Mouse (Mus musculus) bone marrow, adult 2 months (tissue): ENCODE results near the gene Cpm. TPM values are rescaled to one million over a fixed set of nuclear protein-coding genes. Genes with fewer than 3 reads are reported as not detected.
A peak's percentile ranks its signal among the peaks of the same experiment; 100 is the strongest.

ENCODE experiments used
- H3K27ac ChIP-seq: fragments of 200-500 bp; 2 replicates; pipeline ENCODE4 v1.5.1; 2012; ENCODE audit warnings: low read depth, mild to moderate bottlenecking, control low read depth, inconsistent platforms, low read length; ENCODE audit not compliant: control insufficient read depth, poor library complexity, insufficient read depth
- H3K4me1 ChIP-seq: fragments of 200-500 bp; 2 replicates; pipeline ENCODE4 v1.6.1; 2011; ENCODE audit warnings: low read length; ENCODE audit not compliant: control insufficient read depth, insufficient read depth
- H3K4me3 ChIP-seq: fragments of 200-500 bp; replicated peaks from 2 replicates; pipeline ENCODE3; 2011; ENCODE audit warnings: mild to moderate bottlenecking, low read depth, low read length, control low read depth; ENCODE audit not compliant: control insufficient read depth
- CTCF ChIP-seq: fragments of 200-500 bp; IDR thresholded peaks from 2 replicates; pipeline ENCODE4 v1.5.1; 2011; ENCODE audit warnings: low read length, control low read depth; ENCODE audit not compliant: control insufficient read depth, insufficient read depth
- POLR2A ChIP-seq: fragments of 200-500 bp; IDR thresholded peaks from 2 replicates; pipeline ENCODE4 v1.6.1; 2011; ENCODE audit warnings: low read depth, mild to moderate bottlenecking, control low read depth, low read length, borderline replicate concordance; ENCODE audit not compliant: control insufficient read depth
- WGBS: fragments of 180-500 bp; shearing (Covaris S2); methylation state at CpG from one replicate; pipeline ENCODE4 v1.1.7; 2018; 5-methylcytosine and 5-hydroxymethylcytosine counted together
- polyA plus RNA-seq: library from polyadenylated mRNA; stranded (reverse); fragments of >200 nt; gene quantifications from 2 replicates; pipeline ENCODE4 v1.2.4, GENCODE M21; 2011; ENCODE audit warnings: low replicate concordance; ENCODE audit not compliant: missing spikeins, insufficient read depth, insufficient read length

Gene Cpm
- polyA plus RNA-seq, 1 experiment, result 11.6 TPM

DNA sequence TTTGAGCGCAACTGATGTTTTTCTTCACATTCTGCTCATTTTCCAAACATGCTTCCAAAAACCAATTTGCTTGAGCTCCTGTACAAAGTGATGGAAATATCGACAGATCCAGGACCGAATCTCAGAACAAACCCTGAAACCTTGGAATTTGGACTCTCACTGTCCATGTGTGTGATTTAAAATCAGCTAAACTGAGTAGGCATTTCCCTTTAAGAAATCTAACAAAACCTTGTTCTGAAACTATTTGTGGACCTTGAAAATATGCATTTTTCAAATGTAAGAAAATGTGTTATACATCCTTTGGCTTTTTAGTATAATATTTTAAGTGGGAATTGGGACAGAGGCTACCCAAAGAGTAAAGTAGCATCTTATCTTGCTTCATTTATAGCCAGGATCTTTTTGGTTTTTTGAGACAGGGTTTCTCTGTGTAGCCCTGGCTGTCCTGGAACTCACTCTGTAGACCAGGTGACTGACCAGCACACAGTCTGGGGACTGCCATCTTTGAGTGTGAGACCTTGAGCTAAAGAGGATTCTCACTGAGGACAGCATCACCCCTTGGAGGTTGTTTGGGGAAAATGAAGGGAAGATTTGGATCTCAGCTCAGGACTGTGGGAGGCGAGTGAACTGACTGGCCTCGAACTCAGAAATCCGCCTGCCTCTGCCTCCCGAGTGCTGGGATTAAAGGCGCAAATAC, 5.9 kb downstream of the Cpm start:
- Histone ChIP-seq H3K4me3 (no peak overlapping the region), H3K27ac (no peak overlapping the region), H3K4me1 (peaks cover 2% of the 10 kb centered on the region)
- TF ChIP-seq POLR2A (no peak), CTCF (no peak)
- WGBS, result 88% methylated on average over 8 of the region's 8 CpGs

DNA sequence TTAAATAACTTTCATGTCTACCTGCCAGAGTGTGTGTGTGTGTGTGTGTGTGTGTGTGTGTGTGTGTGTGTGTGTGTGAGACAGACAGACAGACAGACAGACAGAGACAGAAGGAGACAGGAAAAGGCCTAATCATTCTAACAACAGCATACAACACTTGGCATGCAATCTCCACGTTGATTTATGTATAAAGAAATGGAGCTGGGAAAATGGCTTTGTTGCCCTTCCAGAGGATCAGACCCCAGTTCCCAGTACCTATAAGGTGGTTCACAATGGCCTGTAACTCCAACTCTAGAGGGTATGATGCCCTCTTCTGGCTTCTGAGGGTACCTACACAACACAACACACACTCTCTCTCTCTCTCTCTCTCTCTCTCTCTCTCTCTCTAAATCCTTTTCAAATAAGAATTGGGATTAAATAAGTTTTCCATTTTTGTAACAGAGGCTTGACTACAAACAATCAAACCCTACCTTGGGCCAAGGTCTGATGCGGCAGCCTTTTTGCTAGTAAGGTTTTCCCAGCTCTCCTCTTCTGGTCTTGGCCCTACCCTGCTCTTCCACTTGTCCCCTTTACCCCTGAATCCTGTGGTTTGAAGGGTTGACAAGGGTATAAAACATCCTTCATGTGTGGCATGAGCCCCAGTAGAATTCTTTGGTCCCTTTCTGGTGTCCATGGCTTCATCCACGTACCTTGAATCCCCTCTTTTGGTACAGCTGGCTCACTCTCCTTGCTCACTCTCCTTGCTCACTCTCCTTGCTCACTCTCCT, 6.7 kb downstream of the Cpm start:
- no peak for TF ChIP-seq CTCF
- no peak for TF ChIP-seq POLR2A
- no peak overlapping the region for H3K27ac ChIP-seq
- H3K4me1 ChIP-seq, result peaks cover 2% of the 10 kb centered on the region
- no peak overlapping the region for H3K4me3 ChIP-seq
- 83% methylated on average over 3 of the region's 3 CpGs for WGBS

DNA sequence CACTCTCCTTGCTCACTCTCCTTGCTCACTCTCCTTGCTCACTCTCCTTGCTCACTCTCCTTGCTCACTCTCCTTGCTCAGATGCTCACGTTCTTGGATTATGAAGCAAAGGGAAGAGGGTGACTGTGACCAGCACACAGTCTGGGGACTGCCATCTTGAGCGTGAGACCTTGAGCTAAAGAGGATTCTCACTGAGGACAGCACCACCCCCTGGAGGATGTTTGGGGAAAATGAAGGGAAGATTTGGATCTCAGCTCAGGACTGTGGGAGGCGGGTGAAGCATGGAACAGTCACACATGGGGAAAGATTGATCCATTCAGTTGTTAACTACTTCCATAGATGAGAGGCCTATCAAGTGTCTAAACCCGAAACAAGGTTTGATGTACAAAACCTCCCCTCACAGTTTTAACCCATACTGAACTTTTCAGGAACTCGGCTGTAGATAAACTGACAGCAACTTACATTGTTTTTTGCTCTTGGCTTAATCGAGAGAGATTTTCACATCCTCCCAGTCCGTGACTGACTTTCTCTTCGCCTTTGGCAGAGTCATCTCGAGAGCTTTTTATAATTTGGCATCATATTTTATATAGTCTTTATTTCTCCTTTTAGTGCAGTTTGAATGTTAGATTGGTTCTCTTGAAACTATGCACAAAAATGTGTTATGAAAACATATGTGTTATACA, 7.9 kb downstream of the Cpm start:
- WGBS, result 76% methylated on average over 9 of the region's 9 CpGs
- TF ChIP-seq POLR2A (no peak), CTCF (peak; percentile 16; the same call in 1 of the 2 replicates)
- no peak overlapping the region for H3K27ac ChIP-seq
- peaks cover 2% of the 10 kb centered on the region for H3K4me1 ChIP-seq
- H3K4me3 ChIP-seq, result no peak overlapping the region

DNA sequence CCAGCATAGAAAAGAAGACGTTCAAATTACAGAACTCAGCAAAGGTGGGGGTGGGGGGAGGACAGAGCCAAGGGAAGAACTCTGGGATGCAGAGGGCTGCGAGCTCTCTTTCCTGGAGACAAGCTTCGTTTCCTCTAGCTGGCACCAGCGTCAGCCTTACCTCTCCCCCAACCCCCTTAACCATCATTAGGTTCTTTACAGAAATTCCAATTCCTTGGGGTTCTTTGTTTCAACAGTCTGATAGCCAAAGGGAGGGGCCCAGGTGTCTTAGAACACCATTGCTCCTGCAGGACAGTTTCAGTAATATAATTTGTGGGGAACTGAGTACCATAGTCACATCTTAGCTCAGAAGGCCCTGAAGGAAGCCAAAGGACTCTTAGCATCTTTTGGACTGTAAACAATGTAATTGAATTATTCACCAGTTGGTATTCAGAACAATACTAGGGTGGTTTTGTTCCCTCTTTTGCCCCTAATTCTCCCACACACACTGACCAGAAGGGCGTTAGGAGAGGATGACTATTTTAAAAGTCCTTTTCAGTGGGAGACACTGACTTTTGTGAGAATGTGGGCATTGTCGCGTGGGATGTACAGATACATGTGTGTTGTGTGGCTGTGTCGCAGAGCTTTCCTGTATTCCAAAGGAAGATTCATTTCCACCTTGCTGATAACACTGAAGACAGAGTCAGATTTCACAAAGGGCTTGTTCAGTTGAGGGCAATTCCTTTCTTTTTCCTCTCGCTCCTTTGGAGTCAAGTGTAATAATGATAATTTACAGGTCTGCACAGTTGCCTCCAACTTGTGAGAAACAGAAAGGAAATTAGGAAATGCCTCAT, 8.7 kb downstream of the Cpm start:
- no peak for TF ChIP-seq CTCF
- no peak for TF ChIP-seq POLR2A
- 74% methylated on average over 9 of the region's 9 CpGs for WGBS
- no peak overlapping the region for H3K4me3 ChIP-seq
- H3K4me1 ChIP-seq, result peaks cover 2% of the 10 kb centered on the region
- no peak overlapping the region for H3K27ac ChIP-seq

DNA sequence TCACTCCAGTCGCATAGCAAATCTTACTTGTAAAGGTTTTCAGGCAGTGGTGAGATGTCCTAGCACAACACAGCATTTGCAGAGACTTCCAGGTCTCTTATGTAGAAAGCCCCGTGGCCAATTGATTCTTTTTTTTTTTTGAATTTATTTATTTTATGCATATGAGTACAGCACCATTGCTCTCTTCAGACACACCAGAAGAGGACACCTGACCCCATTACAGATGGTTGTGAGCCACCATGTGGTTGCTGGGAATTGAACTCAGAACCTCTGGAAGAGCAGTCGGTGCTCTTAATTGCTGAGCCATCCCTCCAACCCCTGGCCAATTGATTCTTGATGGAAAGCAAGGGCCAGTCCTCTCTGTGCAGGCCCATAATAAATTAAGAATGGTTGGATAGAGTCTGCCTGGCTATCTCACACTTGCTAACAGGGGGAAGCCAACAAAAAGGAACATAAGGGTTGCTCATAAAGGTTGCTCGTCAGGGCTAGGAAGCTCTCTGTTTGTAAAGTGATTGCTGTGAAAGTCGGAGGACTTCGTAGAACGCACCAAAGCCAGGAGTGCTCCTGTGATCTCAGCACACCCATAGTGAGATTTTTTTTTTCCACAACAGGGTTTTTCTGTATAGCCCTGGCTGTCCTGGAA, 9.4 kb downstream of the Cpm start:
- WGBS, result 83% methylated on average over 7 of the region's 7 CpGs
- TF ChIP-seq POLR2A (no peak), CTCF (no peak)
- peaks cover 2% of the 10 kb centered on the region for H3K4me1 ChIP-seq
- no peak overlapping the region for H3K4me3 ChIP-seq
- no peak overlapping the region for H3K27ac ChIP-seq

DNA sequence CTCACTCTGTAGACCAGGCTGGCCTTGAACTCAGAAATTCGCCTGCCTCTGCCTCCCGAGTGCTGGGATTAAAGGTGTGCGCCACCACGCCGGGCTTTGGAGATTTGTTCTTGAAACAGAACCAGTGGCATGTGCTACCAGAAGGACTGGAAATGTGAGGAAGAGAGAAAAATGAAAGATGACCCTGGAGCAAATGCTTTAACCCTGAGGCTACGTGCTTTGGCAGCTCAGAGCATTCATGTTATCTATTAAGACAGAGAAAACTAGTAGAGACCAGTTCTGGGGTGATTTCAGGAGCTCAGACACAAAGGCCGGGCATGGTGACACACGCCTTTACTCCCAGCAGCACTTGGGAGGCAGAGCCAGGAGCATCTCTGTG, 9.9 kb downstream of the Cpm start:
- H3K27ac ChIP-seq, result no peak overlapping the region
- peaks cover 2% of the 10 kb centered on the region for H3K4me1 ChIP-seq
- 83% methylated on average over 8 of the region's 8 CpGs for WGBS
- TF ChIP-seq CTCF (no peak), POLR2A (no peak)
- no peak overlapping the region for H3K4me3 ChIP-seq

DNA sequence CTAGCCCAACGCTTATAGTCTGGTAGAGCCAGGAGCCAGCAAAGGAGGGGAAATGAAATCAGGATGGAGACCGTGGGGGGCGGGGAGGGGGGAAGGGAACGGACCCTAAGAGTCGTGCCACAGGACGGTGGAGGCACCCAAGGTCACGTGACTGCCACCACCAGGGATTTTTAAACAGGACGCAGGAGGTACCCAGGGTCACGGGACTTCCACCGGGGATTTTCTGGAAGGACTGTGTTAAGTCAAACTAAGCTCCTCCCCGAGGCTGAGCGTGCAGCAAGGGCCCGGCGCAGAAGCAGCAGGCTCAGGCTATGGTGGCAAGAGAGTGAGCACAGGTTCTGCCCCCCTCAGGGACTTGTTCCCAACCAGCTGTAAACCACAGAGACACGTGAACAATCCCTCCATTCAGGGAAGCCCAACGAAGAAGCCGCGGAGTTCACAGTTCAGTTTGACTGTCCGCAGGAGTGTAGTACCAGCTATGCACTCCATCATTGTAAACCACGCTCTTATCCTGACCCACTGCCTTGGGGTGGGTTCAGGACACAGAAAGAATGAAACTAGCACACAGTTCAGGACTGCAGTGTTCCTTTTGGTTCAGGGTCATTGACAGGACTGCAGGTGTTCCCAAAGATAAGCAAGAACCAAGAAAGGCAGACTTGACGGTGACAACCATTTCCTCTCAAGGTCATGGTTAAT, 10.7 kb downstream of the Cpm start:
- 6% methylated on average over 21 of the region's 21 CpGs for WGBS
- peaks cover 2% of the 10 kb centered on the region for H3K4me1 ChIP-seq
- no peak overlapping the region for H3K4me3 ChIP-seq
- no peak overlapping the region for H3K27ac ChIP-seq
- TF ChIP-seq CTCF (no peak), POLR2A (no peak)
